ENCODE assay signal across 11 mouse cellular contexts in genomic region chr1:183982108-183982507, GRCm38 (mm10). TPM values are rescaled to one million over a fixed set of nuclear protein-coding genes. Genes with fewer than 3 reads are reported as not detected.
A peak's percentile ranks its signal among the peaks of the same experiment; 100 is the strongest.
DNase-seq lines count a peak whose midpoint lies in the region; ATAC-seq lines count a peak whose summit lies in the region.
"Had no signal": no experiment of that assay in that cellular context is flagged by ENCODE, and none has a peak within 500 bp of the region (broad histone marks: within the 10 kb centered on the region; RNA-seq: fewer than 3 reads in every experiment).

No protein-coding gene starts in this region.

- H3K4me1 ChIP-seq in midbrain, embryonic 14.5 days (ENCODE audit: control insufficient read depth, insufficient read depth, low read length), result no peaks in the 10 kb centered on the region
- no peaks in the 10 kb centered on the region for H3K4me1 ChIP-seq in midbrain, embryonic 13.5 days (replicated peaks)
- H3K4me1 ChIP-seq: limb, embryonic 12.5 days had no signal

- H3K4me2 ChIP-seq in midbrain, embryonic 14.5 days (ENCODE audit: low read length), result peak overlapping the region; percentile 12; the same call in 1 of the 2 replicates
- H3K4me2 ChIP-seq in midbrain, embryonic 13.5 days (replicated peaks), result no peak overlapping the region
- H3K4me2 ChIP-seq: heart, embryonic 13.5 days; limb, embryonic 12.5 days had no signal

- ATAC-seq in midbrain, embryonic 14.5 days (ENCODE audit: low FRiP score, low TSS enrichment), result no peak
- ATAC-seq in midbrain, embryonic 13.5 days, result no peak

- H3K9ac ChIP-seq in midbrain, embryonic 14.5 days (replicated peaks; ENCODE audit: low read length), result no peak overlapping the region
- H3K9ac ChIP-seq in midbrain, embryonic 13.5 days (replicated peaks), result no peak overlapping the region
- H3K9ac ChIP-seq: heart, embryonic 13.5 days; limb, embryonic 12.5 days had no signal

- 73% methylated on average over 13 of the region's 13 CpGs for WGBS in midbrain, embryonic 14.5 days
- WGBS in midbrain, embryonic 13.5 days, result 76% methylated on average over 13 of the region's 13 CpGs

- no peaks in the 10 kb centered on the region for H3K27me3 ChIP-seq in midbrain, embryonic 14.5 days (ENCODE audit: control insufficient read depth, insufficient read depth, low read length)
- H3K27me3 ChIP-seq in midbrain, embryonic 13.5 days, result no peaks in the 10 kb centered on the region
- H3K27me3 ChIP-seq: heart, embryonic 13.5 days; limb, embryonic 12.5 days had no signal

- H3K4me3 ChIP-seq in midbrain, embryonic 14.5 days (replicated peaks; ENCODE audit: low read depth, low read length), result no peak overlapping the region
- H3K4me3 ChIP-seq in midbrain, embryonic 13.5 days (replicated peaks), result no peak overlapping the region
- H3K4me3 ChIP-seq: heart, embryonic 13.5 days; limb, embryonic 12.5 days had no signal

- no peaks in the 10 kb centered on the region for H3K9me3 ChIP-seq in midbrain, embryonic 14.5 days (ENCODE audit: control insufficient read depth, low read length)
- H3K9me3 ChIP-seq in midbrain, embryonic 13.5 days, result no peaks in the 10 kb centered on the region
- H3K9me3 ChIP-seq: limb, embryonic 12.5 days had no signal

- peak; percentile 28 to 37 for DNase-seq in cerebellum, postnatal 14 days
- no peak for DNase-seq in cerebellum, adult 9-11 months
- DNase-seq in midbrain, embryonic 14.5 days, result peak; percentile 15
- peak; percentile 35 to 41 for DNase-seq in layer of hippocampus, postnatal 10 days (ENCODE audit: low spot score in 2 of 2)
- DNase-seq in right cerebral cortex, postnatal 10 days (ENCODE audit: low spot score in 2 of 2), result peak; percentile 58 to 80
- DNase-seq in embryo, embryonic 11 days, result no peak
- DNase-seq in testis, postnatal 14 days (ENCODE audit: low spot score), result no peak
- DNase-seq: thymus, postnatal 36 days had no signal

- H3K27ac ChIP-seq in midbrain, embryonic 14.5 days (replicated peaks; ENCODE audit: low read depth, low read length), result no peak overlapping the region
- no peak overlapping the region for H3K27ac ChIP-seq in midbrain, embryonic 13.5 days
- H3K27ac ChIP-seq: heart, embryonic 13.5 days; limb, embryonic 12.5 days had no signal

- no peaks in the 10 kb centered on the region for H3K36me3 ChIP-seq in midbrain, embryonic 14.5 days (ENCODE audit: control insufficient read depth, insufficient read depth, low read length)
- H3K36me3 ChIP-seq in midbrain, embryonic 13.5 days, result no peaks in the 10 kb centered on the region
- H3K36me3 ChIP-seq: heart, embryonic 13.5 days; limb, embryonic 12.5 days had no signal

RNA-seq across cellular contexts. Expression of gene Dusp10, which starts 31.0 kb away (rescaled TPM):
- polyA plus RNA-seq in midbrain, embryonic 14.5 days (2014; fragmentation: Nextera tagmentation; extraction: Ambion mirVana), result 4.0 and 4.5 TPM in 2 replicates
- polyA plus RNA-seq in midbrain, embryonic 13.5 days (2015; fragmentation: Nextera tagmentation; extraction: Ambion mirVana), result 5.7 and 6.1 TPM in 2 replicates
- 1 to 10 TPM; 2.9 to 3.2 TPM for total RNA-seq in layer of hippocampus, postnatal 10 days (2021)

RNA-seq across cellular contexts. Expression of gene 1700056E22Rik, which starts 52.0 kb away (rescaled TPM):
- 0.77 and 1.4 TPM in 2 replicates for polyA plus RNA-seq in midbrain, embryonic 14.5 days (2014; fragmentation: Nextera tagmentation; extraction: Ambion mirVana)
- 0.94 and 1.6 TPM in 2 replicates for polyA plus RNA-seq in midbrain, embryonic 13.5 days (2015; fragmentation: Nextera tagmentation; extraction: Ambion mirVana)
- under 1 TPM in 1 of 2 experiments, not detected in 1; 0.36 TPM for total RNA-seq in layer of hippocampus, postnatal 10 days (2021)

Comparison
In these comparisons a context has a peak if more than half of its experiments do, and no peak if none do; other contexts are left out.
1. DNase-seq: peak in cerebellum, postnatal 14 days (2 of 2), midbrain, embryonic 14.5 days (single experiment), layer of hippocampus, postnatal 10 days (2 of 2) and right cerebral cortex, postnatal 10 days (2 of 2); none in cerebellum, adult 9-11 months (single experiment), embryo, embryonic 11 days (single experiment) and testis, postnatal 14 days (single experiment).